Mouse (Mus musculus): ENCODE data around the gene Naip2. TPM values are rescaled to one million over a fixed set of nuclear protein-coding genes. Genes with fewer than 3 reads are reported as not detected.
A peak's percentile ranks its signal among the peaks of the same experiment; 100 is the strongest.

Gene Naip2
- total RNA-seq, 4 experiments from 2014 or later, result 0.53 to 2.4 (median 1.1) TPM

- no peak for DNase-seq (ENCODE audit: low spot score in 2 of 2)
These were observed 89.5 kb downstream of the Naip2 start for GRCm38 (mm10) chr13:100112218-100112972.

DNA sequence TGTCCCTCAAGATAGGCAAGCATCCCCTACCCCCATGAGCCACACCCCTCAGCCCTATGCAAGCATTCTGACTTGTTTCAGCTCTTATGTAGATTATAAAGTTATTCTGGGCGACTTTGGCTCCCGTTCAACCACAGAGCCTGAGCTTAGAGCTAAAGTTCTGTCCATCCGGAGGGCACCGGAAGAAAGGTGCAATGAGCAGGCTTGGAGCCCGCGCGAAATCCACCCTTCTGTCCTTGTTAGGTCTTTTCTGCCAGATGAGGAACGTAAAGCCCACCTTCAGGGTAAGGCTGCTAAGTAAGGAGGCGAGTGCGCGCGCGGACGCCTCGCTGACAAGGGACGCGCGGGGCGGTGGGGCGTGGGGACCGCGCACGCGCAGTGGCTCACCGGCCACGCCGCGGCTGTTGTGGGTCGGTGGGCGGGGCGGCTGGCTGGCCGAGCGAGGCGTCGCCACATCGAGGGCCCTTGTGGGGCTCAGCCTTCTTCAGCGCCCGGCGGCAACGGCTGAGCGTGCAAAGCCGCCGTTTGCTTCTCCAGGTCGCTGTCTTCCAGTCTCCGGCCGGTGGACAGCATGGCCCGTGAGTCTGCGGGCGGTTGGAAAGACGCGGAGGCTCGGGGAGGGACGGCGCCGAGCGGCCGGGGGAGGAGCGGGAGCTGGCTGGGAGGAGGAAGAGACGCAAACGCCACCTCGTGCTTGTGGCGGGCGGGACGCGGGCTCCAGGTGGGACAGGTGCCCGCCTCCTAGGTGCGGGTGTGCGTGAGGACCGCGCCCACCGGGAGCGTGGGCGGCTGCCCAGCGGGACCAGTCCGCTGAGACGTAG is 94.0 kb downstream of the Naip2 start, which contains the start of gene Serf1:
TSS of gene Serf1 (plus strand) at position 361 of the 821 bp plus-strand sequence.
- DNase-seq (ENCODE audit: low spot score in 2 of 2), result peak; percentile 73 to 74

- DNase-seq (ENCODE audit: low spot score in 2 of 2), result peak; percentile 87 to 95
These were observed 98.1 kb downstream of the Naip2 start, which contains the start of gene Bdp1 for GRCm38 (mm10) chr13:100103748-100104254. TSS of gene Bdp1 (minus strand) at chr13:100104070.

DNA sequence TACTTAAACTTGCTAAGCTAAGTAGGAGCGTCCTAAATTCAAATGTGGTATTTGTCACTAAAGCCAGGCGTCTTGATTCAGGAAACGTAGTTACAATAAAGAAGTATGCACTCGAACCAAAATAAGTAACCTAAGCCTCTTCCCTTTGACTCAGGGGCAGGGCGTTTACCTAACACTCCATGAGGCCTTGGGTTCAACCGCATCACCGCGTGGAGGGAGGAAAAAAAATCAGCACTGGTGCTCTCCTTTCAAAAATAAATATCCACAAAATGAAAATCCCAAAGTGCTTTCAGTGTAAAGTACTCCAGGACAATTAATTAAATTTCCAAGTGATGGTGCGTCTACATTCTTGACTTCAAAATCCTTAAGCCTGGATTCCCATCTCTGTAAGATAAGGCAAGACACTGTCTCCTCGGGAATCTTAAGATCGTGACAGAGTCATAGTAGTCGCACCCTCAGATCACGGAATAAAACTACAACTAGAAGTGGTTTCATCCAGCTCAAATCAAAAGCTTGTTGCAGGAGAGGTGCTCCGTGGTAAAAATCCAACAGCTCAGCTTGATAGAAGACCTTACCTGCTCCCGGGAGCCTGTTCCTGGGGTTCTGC is 98.7 kb downstream of the Naip2 start:
- DNase-seq (ENCODE audit: low spot score in 2 of 2), result no peak

DNA sequence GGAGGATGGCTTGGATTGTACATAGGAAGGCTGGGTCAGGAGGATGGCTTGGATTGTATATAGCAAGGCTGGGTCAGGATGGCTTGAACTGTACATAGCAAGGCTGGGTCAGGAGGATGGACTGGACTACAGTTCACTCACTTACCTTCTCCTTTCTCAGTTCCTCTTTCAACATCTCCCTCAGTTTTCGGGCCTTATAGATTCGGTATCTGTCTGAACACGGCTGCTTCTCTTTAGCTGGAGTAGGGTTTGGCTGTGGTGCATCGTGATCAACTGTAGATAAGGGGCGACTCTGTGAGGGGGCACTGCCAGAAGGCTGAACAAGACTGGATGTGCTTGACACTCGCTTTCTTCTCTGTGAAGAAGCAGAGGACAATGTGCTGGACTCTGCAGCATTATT is 103.1 kb downstream of the Naip2 start:
- no peak for DNase-seq (ENCODE audit: low spot score in 2 of 2)

Other genes starting within 250 kb of the Naip2 start
- gene Mccc2, start 186.5 kb downstream of the Naip2 start, total RNA-seq (2022), result 10 to 100 TPM; 26.6 to 30.7 (median 29.1) TPM
- gene Bdp1, start 98.0 kb downstream of the Naip2 start, total RNA-seq (2022), result 10 to 100 TPM; 38.4 to 41.8 (median 39.3) TPM
- gene Serf1, start 94.1 kb downstream of the Naip2 start, total RNA-seq (2022), result 10 to 100 TPM in 2 of 4 experiments, 1 to 10 TPM in 2; 8.7 to 16.7 (median 13.0) TPM
- 10 to 100 TPM; 33.8 to 44.4 (median 38.6) TPM for gene Smn1, start 77.2 kb downstream of the Naip2 start, total RNA-seq (2022)
- gene Naip5, start 44.2 kb upstream of the Naip2 start, total RNA-seq (2022), result 1 to 10 TPM in 2 of 4 experiments, under 1 TPM in 2; 0.23 to 1.5 (median 0.70) TPM
- gene Naip6, start 115.6 kb upstream of the Naip2 start, total RNA-seq (2022), result under 1 TPM; 0.26 to 0.95 (median 0.55) TPM

All from left cerebral cortex, adult 8-10 months (tissue).